Mouse (Mus musculus): ENCODE data around the gene Ryr3. TPM values are rescaled to one million over a fixed set of nuclear protein-coding genes. Genes with fewer than 3 reads are reported as not detected.

The Ryr3 gene
- polyA plus RNA-seq, 1 experiment = 0.76 TPM

- no peak for TF ChIP-seq CTCF (IDR thresholded peaks at IDR 0.05; ENCODE audit: borderline replicate concordance, insufficient read depth, low read length)
- no peak overlapping the region for H3K4me3 ChIP-seq (ENCODE audit: insufficient read depth, low read length)
- H3K4me1 ChIP-seq (ENCODE audit: control insufficient read depth, insufficient read depth, low read length) = no peaks in the 10 kb centered on the region
- H3K27ac ChIP-seq (ENCODE audit: insufficient read depth, low read length) = no peak overlapping the region
These were observed 484.0 kb downstream of the Ryr3 start for GRCm38 (mm10) chr2:112732942-112733341.

GRCm38 (mm10) chr2:112727842-112728241, 489.1 kb downstream of the Ryr3 start:
- TF ChIP-seq CTCF (IDR thresholded peaks at IDR 0.05; ENCODE audit: borderline replicate concordance, insufficient read depth, low read length) (no peak), POLR2A (IDR thresholded peaks at IDR 0.05; ENCODE audit: low read depth, low read length) (no peak)
- Histone ChIP-seq H3K4me1 (ENCODE audit: control insufficient read depth, insufficient read depth, low read length) (no peaks in the 10 kb centered on the region), H3K4me3 (ENCODE audit: insufficient read depth, low read length) (no peak overlapping the region), H3K27ac (ENCODE audit: insufficient read depth, low read length) (no peak overlapping the region)

- Histone ChIP-seq H3K4me3 (ENCODE audit: insufficient read depth, low read length) (no peak overlapping the region), H3K4me1 (ENCODE audit: control insufficient read depth, insufficient read depth, low read length) (no peaks in the 10 kb centered on the region), H3K27ac (ENCODE audit: insufficient read depth, low read length) (no peak overlapping the region)
- TF ChIP-seq POLR2A (IDR thresholded peaks at IDR 0.05; ENCODE audit: low read depth, low read length) (no peak), CTCF (IDR thresholded peaks at IDR 0.05; ENCODE audit: borderline replicate concordance, insufficient read depth, low read length) (no peak)
These were observed 495.7 kb downstream of the Ryr3 start for GRCm38 (mm10) chr2:112721217-112721616.

- TF ChIP-seq CTCF (IDR thresholded peaks at IDR 0.05; ENCODE audit: borderline replicate concordance, insufficient read depth, low read length) (no peak), POLR2A (IDR thresholded peaks at IDR 0.05; ENCODE audit: low read depth, low read length) (no peak)
- H3K27ac ChIP-seq (ENCODE audit: insufficient read depth, low read length) = no peak overlapping the region
- no peaks in the 10 kb centered on the region for H3K4me1 ChIP-seq (ENCODE audit: control insufficient read depth, insufficient read depth, low read length)
- no peak overlapping the region for H3K4me3 ChIP-seq (ENCODE audit: insufficient read depth, low read length)
These were observed 496.2 kb downstream of the Ryr3 start for GRCm38 (mm10) chr2:112720715-112721114.

GRCm38 (mm10) chr2:112714648-112715047, 502.2 kb downstream of the Ryr3 start:
- TF ChIP-seq POLR2A (IDR thresholded peaks at IDR 0.05; ENCODE audit: low read depth, low read length) (no peak), CTCF (IDR thresholded peaks at IDR 0.05; ENCODE audit: borderline replicate concordance, insufficient read depth, low read length) (no peak)

GRCm38 (mm10) chr2:112681817-112682216, 535.1 kb downstream of the Ryr3 start:
- no peak overlapping the region for H3K27ac ChIP-seq (ENCODE audit: insufficient read depth, low read length)
- no peak overlapping the region for H3K4me3 ChIP-seq (ENCODE audit: insufficient read depth, low read length)
- TF ChIP-seq CTCF (IDR thresholded peaks at IDR 0.05; ENCODE audit: borderline replicate concordance, insufficient read depth, low read length) = no peak
- no peak for TF ChIP-seq POLR2A (IDR thresholded peaks at IDR 0.05; ENCODE audit: low read depth, low read length)
- H3K4me1 ChIP-seq (ENCODE audit: control insufficient read depth, insufficient read depth, low read length) = no peaks in the 10 kb centered on the region

More at GRCm38 (mm10) chr2:112714648-112715047, 502.2 kb downstream of the Ryr3 start:
- no peak overlapping the region for H3K27ac ChIP-seq (ENCODE audit: insufficient read depth, low read length)
- H3K4me1 ChIP-seq (ENCODE audit: control insufficient read depth, insufficient read depth, low read length) = no peaks in the 10 kb centered on the region
- no peak overlapping the region for H3K4me3 ChIP-seq (ENCODE audit: insufficient read depth, low read length)

GRCm38 (mm10) chr2:112677246-112677645, 539.6 kb downstream of the Ryr3 start:
- H3K27ac ChIP-seq (ENCODE audit: insufficient read depth, low read length) = no peak overlapping the region
- no peaks in the 10 kb centered on the region for H3K4me1 ChIP-seq (ENCODE audit: control insufficient read depth, insufficient read depth, low read length)
- no peak overlapping the region for H3K4me3 ChIP-seq (ENCODE audit: insufficient read depth, low read length)
- no peak for TF ChIP-seq CTCF (IDR thresholded peaks at IDR 0.05; ENCODE audit: borderline replicate concordance, insufficient read depth, low read length)
- no peak for TF ChIP-seq POLR2A (IDR thresholded peaks at IDR 0.05; ENCODE audit: low read depth, low read length)

- no peak for TF ChIP-seq CTCF (IDR thresholded peaks at IDR 0.05; ENCODE audit: borderline replicate concordance, insufficient read depth, low read length)
- no peak for TF ChIP-seq POLR2A (IDR thresholded peaks at IDR 0.05; ENCODE audit: low read depth, low read length)
- Histone ChIP-seq H3K4me1 (ENCODE audit: control insufficient read depth, insufficient read depth, low read length) (no peaks in the 10 kb centered on the region), H3K27ac (ENCODE audit: insufficient read depth, low read length) (no peak overlapping the region), H3K4me3 (ENCODE audit: insufficient read depth, low read length) (no peak overlapping the region)
These were observed 540.2 kb downstream of the Ryr3 start for GRCm38 (mm10) chr2:112676721-112677120.

GRCm38 (mm10) chr2:112676175-112676574, 540.7 kb downstream of the Ryr3 start:
- Histone ChIP-seq H3K4me3 (ENCODE audit: insufficient read depth, low read length) (no peak overlapping the region), H3K27ac (ENCODE audit: insufficient read depth, low read length) (no peak overlapping the region), H3K4me1 (ENCODE audit: control insufficient read depth, insufficient read depth, low read length) (no peaks in the 10 kb centered on the region)
- TF ChIP-seq POLR2A (IDR thresholded peaks at IDR 0.05; ENCODE audit: low read depth, low read length) = no peak
- TF ChIP-seq CTCF (IDR thresholded peaks at IDR 0.05; ENCODE audit: borderline replicate concordance, insufficient read depth, low read length) = no peak

- TF ChIP-seq CTCF (IDR thresholded peaks at IDR 0.05; ENCODE audit: borderline replicate concordance, insufficient read depth, low read length) (no peak), POLR2A (IDR thresholded peaks at IDR 0.05; ENCODE audit: low read depth, low read length) (no peak)
- no peaks in the 10 kb centered on the region for H3K4me1 ChIP-seq (ENCODE audit: control insufficient read depth, insufficient read depth, low read length)
- no peak overlapping the region for H3K27ac ChIP-seq (ENCODE audit: insufficient read depth, low read length)
- H3K4me3 ChIP-seq (ENCODE audit: insufficient read depth, low read length) = no peak overlapping the region
These were observed 547.4 kb downstream of the Ryr3 start for GRCm38 (mm10) chr2:112669461-112669860.

- Histone ChIP-seq H3K4me3 (ENCODE audit: insufficient read depth, low read length) (no peak overlapping the region), H3K27ac (ENCODE audit: insufficient read depth, low read length) (no peak overlapping the region), H3K4me1 (ENCODE audit: control insufficient read depth, insufficient read depth, low read length) (no peaks in the 10 kb centered on the region)
- no peak for TF ChIP-seq POLR2A (IDR thresholded peaks at IDR 0.05; ENCODE audit: low read depth, low read length)
- TF ChIP-seq CTCF (IDR thresholded peaks at IDR 0.05; ENCODE audit: borderline replicate concordance, insufficient read depth, low read length) = no peak
These were observed 560.8 kb downstream of the Ryr3 start for GRCm38 (mm10) chr2:112656131-112656530.
